Mouse (Mus musculus) spleen, postnatal 14 days (tissue): ENCODE data around the gene Erg.
A peak's percentile ranks its signal among the peaks of the same experiment; 100 is the strongest.

Experiments
- DNase-seq, 2 experiments: peaks; one replicate each; pipeline ENCODE4 v3.0.0; 2021 to 2022; ENCODE audit warnings: low spot score in 2 of 2

The Erg gene

GRCm38 (mm10) chr16:95585541-95586310 lies 667 bp downstream of the Erg start:
- no peak for DNase-seq

- DNase-seq = no peak
Measured at GRCm38 (mm10) chr16:95584751-95585528, 1.5 kb downstream of the Erg start.

DNA sequence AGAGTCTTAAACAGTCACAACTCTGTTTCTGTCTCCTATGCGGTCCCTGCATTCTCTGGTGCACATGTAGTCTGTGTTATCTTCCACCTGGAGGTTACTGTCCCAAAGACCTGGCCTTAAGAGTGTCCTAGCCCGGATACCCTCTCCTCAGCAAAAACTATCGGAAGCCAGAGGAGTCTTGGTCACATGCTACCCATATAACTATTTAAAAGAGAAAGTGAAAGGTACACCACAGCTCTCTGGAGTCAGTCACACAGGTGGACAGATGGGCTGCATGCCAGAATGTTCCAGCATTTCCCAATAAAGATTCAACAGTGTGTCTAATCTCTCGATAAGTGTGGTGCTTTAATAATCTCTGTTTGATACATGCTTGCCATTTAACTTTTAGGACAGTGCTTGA lies 7.1 kb downstream of the Erg start:
- no peak for DNase-seq

GRCm38 (mm10) chr16:95573163-95573562 lies 13.2 kb downstream of the Erg start:
- DNase-seq = no peak

DNA sequence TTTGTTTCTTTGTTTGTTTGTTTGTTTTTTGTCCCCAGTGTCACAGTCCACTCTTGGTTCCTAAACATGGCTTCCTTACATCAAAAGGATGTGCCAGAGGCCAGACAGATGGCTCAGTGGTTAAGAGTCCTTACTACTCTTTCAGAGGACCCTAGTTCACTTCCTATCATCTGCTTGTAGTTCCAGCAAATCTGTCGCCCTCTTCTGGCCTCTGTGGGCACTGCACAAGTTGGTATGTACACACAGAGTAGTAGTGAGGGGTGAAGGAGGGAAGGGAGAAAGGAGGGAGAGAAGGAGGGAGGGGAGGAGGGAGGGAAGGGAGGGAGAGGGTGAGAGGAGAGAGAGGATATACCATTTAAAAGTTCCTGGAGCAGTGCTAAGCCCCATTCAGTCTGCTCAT lies 15.8 kb downstream of the Erg start:
- peak in 1 of 2 experiments; percentile 21 for DNase-seq

DNA sequence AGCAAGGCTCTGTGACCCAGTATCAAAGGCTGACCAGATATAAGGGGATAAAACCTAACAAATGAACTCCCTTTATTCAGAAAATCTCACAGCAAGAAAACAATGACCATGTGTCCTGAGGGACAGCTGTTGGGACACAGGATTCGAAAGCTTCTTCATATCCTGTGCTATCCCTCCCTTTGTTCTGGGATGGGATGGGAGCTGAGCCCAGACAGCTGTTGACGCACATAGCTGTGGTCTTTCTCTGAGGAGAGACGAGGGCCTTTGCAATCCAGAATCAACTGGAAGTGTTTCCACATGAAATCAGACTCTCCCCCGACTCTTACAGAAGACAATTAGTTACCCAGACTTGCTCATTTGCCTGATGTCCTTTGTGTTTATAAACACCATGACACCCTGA lies 29.6 kb downstream of the Erg start:
- DNase-seq = no peak

GRCm38 (mm10) chr16:95553136-95553535 lies 33.3 kb downstream of the Erg start:
- no peak for DNase-seq

DNA sequence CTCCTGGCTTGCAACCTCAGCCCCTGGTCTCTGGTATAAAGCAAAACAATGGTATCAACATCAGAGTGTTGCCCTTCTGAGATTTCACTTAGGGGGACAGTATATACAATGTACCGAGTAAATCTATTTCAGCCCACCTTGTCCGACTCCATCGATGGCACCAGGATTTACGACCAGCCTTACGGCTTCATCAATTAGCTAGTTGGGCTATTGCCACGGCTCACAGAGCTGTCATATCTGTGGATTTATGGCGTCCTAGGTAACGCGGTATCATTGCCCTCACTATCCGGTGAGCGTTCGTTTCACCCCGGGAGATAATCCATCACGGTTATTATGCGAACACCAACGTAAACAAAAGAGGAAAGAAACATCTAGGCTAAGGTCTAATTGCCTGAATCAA lies 33.9 kb downstream of the Erg start:
- DNase-seq = no peak

DNA sequence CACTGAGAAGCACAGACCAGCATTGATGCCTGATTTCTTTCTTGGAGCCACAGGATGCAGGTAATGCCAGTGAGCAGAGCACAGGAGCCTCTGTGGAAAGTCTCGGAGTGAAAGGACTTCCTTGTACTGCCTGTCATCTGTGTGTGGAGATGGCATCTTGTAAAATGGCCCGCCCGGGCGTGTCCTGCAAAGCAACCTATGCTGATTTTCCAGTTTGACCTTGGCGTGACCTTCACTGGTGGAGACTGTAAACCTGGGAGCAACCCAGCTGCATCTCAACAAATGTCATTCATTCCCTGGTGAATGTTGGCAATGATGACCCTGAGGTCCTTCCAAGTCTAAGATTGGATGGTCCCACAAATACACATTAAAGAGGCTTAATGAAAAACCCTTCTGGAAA lies 35.9 kb downstream of the Erg start:
- DNase-seq = no peak

DNA sequence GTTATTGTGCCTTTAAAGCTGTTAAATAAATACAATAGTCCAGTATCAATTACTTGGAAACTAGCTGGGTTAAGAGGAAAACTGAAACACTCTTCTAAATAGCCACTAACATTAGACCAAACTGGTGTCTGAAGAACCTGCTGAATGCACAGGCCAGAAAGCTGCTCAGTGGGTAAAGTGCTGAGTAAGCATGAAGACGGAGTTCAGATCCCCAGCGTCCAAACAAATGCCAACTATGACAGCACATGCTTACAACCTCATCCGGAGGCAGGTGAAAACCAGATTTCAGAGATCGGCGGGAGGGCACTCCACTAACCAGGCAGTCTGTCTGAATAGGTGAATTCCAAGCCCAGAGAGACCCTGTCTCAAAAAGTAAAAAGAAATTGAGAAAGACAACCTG lies 41.6 kb downstream of the Erg start:
- DNase-seq = no peak

GRCm38 (mm10) chr16:95543471-95543870 lies 42.9 kb downstream of the Erg start:
- no peak for DNase-seq

DNA sequence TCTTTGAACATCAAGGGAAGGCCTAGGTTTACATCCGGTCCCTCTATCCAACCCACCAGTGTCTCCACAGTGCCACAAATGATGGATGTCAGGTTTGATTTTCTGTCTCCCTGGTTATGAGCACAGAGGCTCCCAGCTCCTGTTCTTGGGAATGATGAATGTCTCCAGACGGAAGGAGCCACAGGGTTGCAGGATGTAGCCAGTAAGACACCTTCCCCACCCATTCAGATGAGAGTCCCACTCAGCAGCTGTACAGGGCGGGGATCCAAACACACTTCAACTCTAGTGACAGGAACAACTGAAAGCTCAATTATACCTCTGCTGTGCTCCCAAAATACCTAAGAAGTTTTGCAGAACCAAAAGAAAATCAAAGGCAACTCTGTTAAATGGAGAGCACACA lies 51.2 kb downstream of the Erg start:
- no peak for DNase-seq

GRCm38 (mm10) chr16:95532387-95533077 lies 53.9 kb downstream of the Erg start:
- DNase-seq = no peak

GRCm38 (mm10) chr16:95527561-95527960 lies 58.8 kb downstream of the Erg start:
- no peak for DNase-seq

- DNase-seq = no peak
Measured at GRCm38 (mm10) chr16:95519520-95519919, 66.9 kb downstream of the Erg start.

- DNase-seq = no peak
Measured at GRCm38 (mm10) chr16:95506051-95506450, 80.3 kb downstream of the Erg start.

DNA sequence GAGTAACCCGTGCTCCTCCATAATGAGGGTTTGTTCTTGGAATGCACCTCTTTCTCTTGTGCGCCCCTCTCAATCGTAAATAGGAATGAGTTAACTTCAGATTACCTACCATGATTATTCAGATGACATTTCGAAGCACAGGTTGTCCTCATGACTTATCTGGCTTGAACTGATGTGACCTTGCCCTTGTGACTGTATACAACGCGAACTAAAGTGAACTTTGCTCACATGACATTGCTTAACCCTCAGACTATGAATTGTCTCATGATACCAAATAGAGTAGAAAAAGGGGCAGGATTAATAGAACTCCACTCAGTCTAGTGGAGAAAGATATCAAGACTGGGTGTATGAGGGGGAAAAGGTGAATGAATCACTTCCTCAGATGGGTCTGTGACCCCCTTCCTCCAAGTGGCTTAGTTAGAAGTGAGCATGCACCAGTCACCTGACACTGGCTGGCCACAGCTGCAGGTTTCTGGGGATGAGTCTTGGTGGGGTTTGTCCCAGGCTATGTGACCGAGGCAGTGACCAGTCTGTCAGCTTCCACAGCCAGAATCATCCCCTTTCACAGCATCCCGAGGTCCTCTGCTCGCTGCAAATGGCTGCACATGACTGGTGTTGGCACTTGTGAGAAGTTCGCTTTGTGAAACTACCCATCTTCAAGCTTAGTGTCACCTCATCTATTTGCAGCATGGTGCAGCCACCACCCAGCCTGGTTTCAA lies 89.7 kb downstream of the Erg start:
- DNase-seq = no peak

DNA sequence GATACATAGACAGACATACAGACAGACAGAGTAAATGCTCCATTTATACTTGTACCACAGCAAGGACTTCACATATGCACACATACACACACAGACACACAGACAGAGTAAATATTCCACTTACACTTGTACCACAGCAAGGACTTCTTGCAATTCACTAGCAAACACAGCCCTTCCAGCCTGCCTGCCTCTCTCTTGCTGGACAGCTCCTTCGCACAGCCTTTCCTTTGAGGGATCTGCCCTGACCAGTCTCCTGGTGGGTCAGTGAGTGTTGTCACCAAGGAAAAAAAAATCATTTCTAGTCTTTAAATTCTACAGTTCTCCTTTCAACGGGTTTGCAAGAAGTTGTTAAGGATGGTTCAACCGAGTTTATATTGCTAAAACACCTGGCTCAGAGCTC lies 92.3 kb downstream of the Erg start:
- DNase-seq = no peak

DNA sequence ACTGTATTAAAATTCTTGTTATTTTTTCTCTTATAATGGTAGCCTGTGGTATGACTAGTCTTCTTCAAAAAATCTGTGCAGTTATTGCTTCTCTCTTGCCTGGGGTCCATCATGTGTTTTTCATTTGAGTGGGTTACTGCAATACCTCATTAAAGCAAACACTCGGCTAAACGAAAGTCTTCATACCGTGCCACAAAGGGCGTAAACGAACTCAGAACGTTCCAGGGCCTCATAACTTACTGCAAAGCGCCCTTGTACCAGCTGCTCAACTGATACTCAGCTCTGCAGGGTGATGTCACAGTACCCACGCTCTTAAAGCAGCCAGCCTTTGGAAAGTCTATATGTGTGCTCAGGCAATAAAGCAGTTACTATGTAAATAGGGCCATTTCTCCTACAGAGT lies 93.1 kb downstream of the Erg start:
- DNase-seq = no peak

DNA sequence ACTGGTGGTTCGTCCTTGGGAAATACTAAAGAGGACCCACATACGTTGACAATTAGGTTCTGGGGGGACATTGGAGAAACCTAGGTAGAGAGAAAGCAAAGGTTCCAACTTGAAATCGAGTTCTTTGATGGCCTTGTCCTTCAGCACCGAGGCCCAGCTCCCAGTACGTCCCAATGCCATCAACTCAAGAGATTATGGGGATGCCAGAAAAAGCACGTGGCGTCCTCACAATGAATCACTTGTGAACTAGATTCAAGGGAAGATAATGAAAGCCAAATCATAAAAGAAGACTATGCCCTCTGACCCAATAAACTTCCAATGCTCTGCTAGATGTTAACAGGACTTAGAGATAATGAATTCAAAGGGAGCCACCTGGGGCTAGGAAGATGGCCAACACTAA lies 94.2 kb downstream of the Erg start:
- no peak for DNase-seq

DNA sequence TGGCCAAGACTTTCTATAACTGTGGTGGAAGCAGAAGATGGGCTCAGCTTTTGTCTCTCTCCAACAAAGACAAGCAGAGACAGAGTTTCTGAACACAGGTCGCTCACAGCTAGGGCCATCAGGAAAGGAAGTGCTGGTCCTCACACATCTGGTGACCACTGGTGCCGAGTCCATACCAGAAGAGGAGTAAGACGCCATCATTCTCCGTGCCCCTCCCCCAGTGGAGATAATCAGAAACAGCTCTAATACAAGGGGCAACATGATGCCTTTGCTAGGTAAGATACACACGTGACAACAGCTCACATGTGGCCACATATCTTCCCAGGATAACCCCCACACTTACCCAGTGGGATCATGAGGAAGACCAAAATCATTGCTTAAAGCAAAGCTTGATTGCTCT lies 96.0 kb downstream of the Erg start:
- DNase-seq = no peak
